Mouse (Mus musculus): ENCODE measurements around the gene Ppp3ca.

DNA sequence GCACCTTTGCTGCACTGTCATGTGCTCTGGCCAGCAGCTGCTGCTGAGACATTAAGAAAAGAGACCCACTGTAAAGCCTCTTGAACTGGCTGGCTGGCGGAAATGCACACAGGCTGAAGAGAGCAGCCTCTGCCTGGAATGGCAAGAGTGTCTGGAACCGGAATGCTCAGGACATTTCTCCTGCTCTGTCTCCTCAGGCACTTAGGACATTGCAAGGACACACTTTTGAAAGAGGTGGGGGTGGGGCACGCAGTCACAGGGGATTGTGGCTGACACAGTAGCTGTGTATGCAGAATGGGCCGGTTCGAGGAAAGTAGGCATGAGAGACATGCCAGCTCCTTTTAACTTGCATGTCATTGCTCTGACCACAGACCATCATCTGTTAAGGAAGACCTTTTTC is 71.7 kb downstream of the Ppp3ca start:
- no peak for TF ChIP-seq CTCF (IDR thresholded peaks at IDR 0.05; ENCODE audit: low read depth)
- TF ChIP-seq EP300 (IDR thresholded peaks at IDR 0.05; ENCODE audit: low read depth) = no peak

Data from liver, postnatal 0 days (tissue).